Comparison of ENCODE assay signal across 14 mouse cellular contexts in the genomic region with DNA sequence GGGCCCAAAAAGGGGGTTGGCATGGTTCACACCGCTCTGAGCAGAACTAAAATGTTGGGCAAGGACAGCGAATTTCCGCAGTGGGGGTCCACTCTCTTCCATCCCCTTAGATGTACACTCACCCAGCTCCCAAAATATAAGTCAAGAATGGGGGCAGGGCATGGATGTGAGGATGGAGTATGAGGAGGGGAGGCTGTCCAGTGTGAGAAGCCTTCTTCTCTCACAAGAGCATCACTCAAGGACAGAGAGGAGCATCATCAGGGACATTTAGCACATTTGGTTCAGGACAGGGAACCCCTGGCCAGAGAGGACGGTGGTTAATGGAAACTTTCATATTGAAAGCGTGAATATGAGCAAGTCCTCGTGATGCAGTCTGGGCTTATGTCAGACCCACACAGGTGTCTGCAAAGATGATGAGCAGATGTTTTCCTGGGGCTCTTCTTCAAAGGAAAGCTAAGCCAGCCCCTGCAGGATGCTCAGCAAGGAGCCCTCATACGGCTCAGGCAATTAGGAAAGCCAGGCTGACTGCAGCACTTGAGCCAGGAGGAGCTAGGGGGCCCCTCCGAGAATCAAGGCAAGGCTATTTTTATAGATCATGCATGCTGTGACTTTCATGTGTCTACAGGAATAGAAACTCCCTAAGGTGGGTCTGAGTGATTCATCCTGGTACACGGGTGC. TPM values are rescaled to one million over a fixed set of nuclear protein-coding genes. Genes with fewer than 3 reads are reported as not detected.
A peak's percentile ranks its signal among the peaks of the same experiment; 100 is the strongest.
DNase-seq lines count a peak whose midpoint lies in the region; ATAC-seq lines count a peak whose summit lies in the region.
"Had no signal": no experiment of that assay in that cellular context is flagged by ENCODE, and none has a peak within 500 bp of the region (broad histone marks: within the 10 kb centered on the region; RNA-seq: fewer than 3 reads in every experiment).

No protein-coding gene starts in this region.

- H3K4me2 ChIP-seq in heart, embryonic 13.5 days, result peak overlapping the region; percentile 48
- H3K4me2 ChIP-seq in midbrain, embryonic 13.5 days (replicated peaks), result no peak overlapping the region
- H3K4me2 ChIP-seq in kidney, embryonic 15.5 days, result no peak overlapping the region
- H3K4me2 ChIP-seq: liver, embryonic 13.5 days had no signal

- no peak for ATAC-seq in heart, embryonic 13.5 days (ENCODE audit: extremely low read depth, insufficient number of reproducible peaks, low FRiP score, low TSS enrichment)
- peak; percentile 60 for ATAC-seq in midbrain, embryonic 13.5 days
- no peak for ATAC-seq in kidney, embryonic 15.5 days (replicated peaks; ENCODE audit: low FRiP score)

- no peaks in the 10 kb centered on the region for H3K36me3 ChIP-seq in heart, embryonic 13.5 days
- H3K36me3 ChIP-seq in midbrain, embryonic 13.5 days, result no peaks in the 10 kb centered on the region
- no peaks in the 10 kb centered on the region for H3K36me3 ChIP-seq in midbrain, embryonic 10.5 days
- H3K36me3 ChIP-seq in kidney, embryonic 15.5 days, result no peaks in the 10 kb centered on the region
- H3K36me3 ChIP-seq: liver, embryonic 13.5 days had no signal

- H3K9me3 ChIP-seq in heart, embryonic 13.5 days, result no peaks in the 10 kb centered on the region
- H3K9me3 ChIP-seq in midbrain, embryonic 13.5 days, result no peaks in the 10 kb centered on the region
- no peaks in the 10 kb centered on the region for H3K9me3 ChIP-seq in midbrain, embryonic 10.5 days (replicated peaks)
- H3K9me3 ChIP-seq in kidney, embryonic 15.5 days (replicated peaks), result no peaks in the 10 kb centered on the region
- H3K9me3 ChIP-seq: liver, embryonic 13.5 days had no signal

- H3K27ac ChIP-seq in heart, embryonic 13.5 days (replicated peaks), result peak overlapping the region; percentile 87
- no peak overlapping the region for H3K27ac ChIP-seq in midbrain, embryonic 13.5 days
- no peak overlapping the region for H3K27ac ChIP-seq in midbrain, embryonic 10.5 days (replicated peaks)
- no peak overlapping the region for H3K27ac ChIP-seq in kidney, embryonic 15.5 days
- H3K27ac ChIP-seq: liver, embryonic 13.5 days had no signal

- peaks cover 69% of the 10 kb centered on the region for H3K4me1 ChIP-seq in heart, embryonic 13.5 days
- peaks cover 8% of the 10 kb centered on the region; the same call in 1 of the 2 replicates for H3K4me1 ChIP-seq in midbrain, embryonic 13.5 days (replicated peaks)
- H3K4me1 ChIP-seq in midbrain, embryonic 10.5 days, result peaks cover 9% of the 10 kb centered on the region
- 0 out of 2 replicates have a peak, but pooled peaks cover 6% of the 10 kb centered on the region for H3K4me1 ChIP-seq in kidney, embryonic 15.5 days

- peak overlapping the region; percentile 5; the same call in 1 of the 2 replicates for H3K9ac ChIP-seq in heart, embryonic 13.5 days
- H3K9ac ChIP-seq in midbrain, embryonic 13.5 days (replicated peaks), result no peak overlapping the region
- H3K9ac ChIP-seq in kidney, embryonic 15.5 days, result no peak overlapping the region
- H3K9ac ChIP-seq: liver, embryonic 13.5 days had no signal

- no peak overlapping the region for H3K4me3 ChIP-seq in heart, embryonic 13.5 days
- H3K4me3 ChIP-seq in midbrain, embryonic 13.5 days (replicated peaks), result no peak overlapping the region
- H3K4me3 ChIP-seq in midbrain, embryonic 10.5 days, result no peak overlapping the region
- H3K4me3 ChIP-seq in kidney, embryonic 15.5 days (replicated peaks), result no peak overlapping the region
- H3K4me3 ChIP-seq: liver, embryonic 13.5 days had no signal

- no peaks in the 10 kb centered on the region for H3K27me3 ChIP-seq in heart, embryonic 13.5 days (replicated peaks)
- H3K27me3 ChIP-seq in midbrain, embryonic 13.5 days, result no peaks in the 10 kb centered on the region
- no peaks in the 10 kb centered on the region for H3K27me3 ChIP-seq in midbrain, embryonic 10.5 days (ENCODE audit: low read depth, poor library complexity, severe bottlenecking)
- H3K27me3 ChIP-seq in kidney, embryonic 15.5 days, result no peaks in the 10 kb centered on the region
- H3K27me3 ChIP-seq: liver, embryonic 13.5 days had no signal

- no peak for DNase-seq in heart, adult 18-20 months
- no peak for DNase-seq in midbrain, embryonic 10.5 days (ENCODE audit: low spot score)
- DNase-seq in frontal cortex, postnatal 36 days (ENCODE audit: low spot score in 2 of 2), result peak; percentile 32 to 55
- DNase-seq in thymus, postnatal 0 days (ENCODE audit: low spot score), result peak; percentile 68
- DNase-seq in adrenal gland, postnatal 10 days, result no peak
- DNase-seq: cerebellum, adult 11 months; kidney, postnatal 4 days; liver, embryonic 13.5 days had no signal

- 40% methylated on average over 9 of the region's 9 CpGs for WGBS in heart, embryonic 13.5 days
- WGBS in midbrain, embryonic 13.5 days, result 52% methylated on average over 9 of the region's 9 CpGs
- 59% methylated on average over 9 of the region's 9 CpGs for WGBS in midbrain, embryonic 10.5 days
- WGBS in kidney, embryonic 15.5 days, result 64% methylated on average over 9 of the region's 9 CpGs

RNA-seq across cellular contexts. Expression of a gene that starts 2.7 kb away (rescaled TPM):
- polyA plus RNA-seq in heart, embryonic 13.5 days (2015; fragmentation: Nextera tagmentation; extraction: Ambion mirVana), result 0.04 TPM in 1 of 2 replicates, not detected in the other
- total RNA-seq in heart, adult 18-20 months (2021), result under 1 TPM in 1 of 2 experiments, not detected in 1; 0.10 TPM
- polyA plus RNA-seq in midbrain, embryonic 13.5 days (2015; fragmentation: Nextera tagmentation; extraction: Ambion mirVana), result 0.05 and 0.07 TPM in 2 replicates
- not detected in 2 replicates for polyA plus RNA-seq in midbrain, embryonic 10.5 days (2016; fragmentation: Nextera tagmentation; extraction: Ambion mirVana)
- 0.39 and 0.58 TPM in 2 replicates for polyA plus RNA-seq in thymus, postnatal 0 days (2015; fragmentation: Nextera tagmentation; extraction: Ambion mirVana)
- 0.04 TPM in 1 of 2 replicates, not detected in the other for polyA plus RNA-seq in kidney, embryonic 15.5 days (2015; fragmentation: Nextera tagmentation; extraction: Ambion mirVana)
- total RNA-seq in adrenal gland, postnatal 10 days (2021), result 1 to 10 TPM in 1 of 2 experiments, under 1 TPM in 1; 0.85 to 1.8 TPM
- total RNA-seq: gastrocnemius, postnatal 4 days; megakaryocyte-erythroid progenitor cell, adult 5-6 weeks had no signal

RNA-seq across cellular contexts. Expression of a gene that starts 29.8 kb away (rescaled TPM):
- polyA plus RNA-seq in heart, embryonic 13.5 days (2015; fragmentation: Nextera tagmentation; extraction: Ambion mirVana), result 0.19 TPM in 1 of 2 replicates, not detected in the other
- total RNA-seq in heart, adult 18-20 months (2021), result not detected
- 6.4 and 6.5 TPM in 2 replicates for polyA plus RNA-seq in midbrain, embryonic 13.5 days (2015; fragmentation: Nextera tagmentation; extraction: Ambion mirVana)
- polyA plus RNA-seq in midbrain, embryonic 10.5 days (2016; fragmentation: Nextera tagmentation; extraction: Ambion mirVana), result 0.20 and 1.0 TPM in 2 replicates
- polyA plus RNA-seq in thymus, postnatal 0 days (2015; fragmentation: Nextera tagmentation; extraction: Ambion mirVana), result 2.6 and 3.1 TPM in 2 replicates
- polyA plus RNA-seq in kidney, embryonic 15.5 days (2015; fragmentation: Nextera tagmentation; extraction: Ambion mirVana), result 1.5 and 1.8 TPM in 2 replicates
- total RNA-seq in adrenal gland, postnatal 10 days (2021), result under 1 TPM; 0.18 to 0.24 TPM
- total RNA-seq: megakaryocyte-erythroid progenitor cell, adult 5-6 weeks had no signal
- polyA plus RNA-seq: liver, embryonic 13.5 days had no signal

RNA-seq across cellular contexts. Expression of a gene that starts 58.5 kb away (rescaled TPM):
- not detected in 2 replicates for polyA plus RNA-seq in heart, embryonic 13.5 days (2015; fragmentation: Nextera tagmentation; extraction: Ambion mirVana)
- not detected for total RNA-seq in heart, adult 18-20 months (2021)
- polyA plus RNA-seq in midbrain, embryonic 13.5 days (2015; fragmentation: Nextera tagmentation; extraction: Ambion mirVana), result 0.27 TPM in 1 of 2 replicates, not detected in the other
- polyA plus RNA-seq in midbrain, embryonic 10.5 days (2016; fragmentation: Nextera tagmentation; extraction: Ambion mirVana), result not detected in 2 replicates
- not detected in 2 replicates for polyA plus RNA-seq in thymus, postnatal 0 days (2015; fragmentation: Nextera tagmentation; extraction: Ambion mirVana)
- polyA plus RNA-seq in kidney, embryonic 15.5 days (2015; fragmentation: Nextera tagmentation; extraction: Ambion mirVana), result not detected in 2 replicates
- total RNA-seq in adrenal gland, postnatal 10 days (2021), result not detected
- total RNA-seq: gastrocnemius, postnatal 4 days; megakaryocyte-erythroid progenitor cell, adult 5-6 weeks had no signal
- polyA plus RNA-seq: urinary bladder, adult 2 months had no signal

Comparison
In these comparisons a context has a peak if more than half of its experiments do, and no peak if none do; other contexts are left out.
1. DNase-seq: peak in frontal cortex, postnatal 36 days (2 of 2) and thymus, postnatal 0 days (single experiment); none in heart, adult 18-20 months (0 of 2), midbrain, embryonic 10.5 days (single experiment) and adrenal gland, postnatal 10 days (single experiment).